Mouse (Mus musculus) gastrocnemius, adult 2 months (tissue): Measurements from ENCODE around the gene Mettl2. TPM values are rescaled to one million over a fixed set of nuclear protein-coding genes. Genes with fewer than 3 reads are reported as not detected.

ENCODE experiments used
- DNase-seq: peaks from one replicate; pipeline ENCODE4 v3.0.0; 2022
- H3K27ac ChIP-seq: fragments of 200-600 bp; 2 replicates; pipeline ENCODE4 v1.8.1; 2022; ENCODE audit warnings: mild to moderate bottlenecking
- H3K4me3 ChIP-seq: fragments of 200-600 bp; 2 replicates; pipeline ENCODE4 v1.8.1; 2022; ENCODE audit warnings: mild to moderate bottlenecking, moderate library complexity
- CTCF ChIP-seq: fragments of 200-600 bp; IDR thresholded peaks from 2 replicates; pipeline ENCODE4 v1.8.1; 2022; ENCODE audit warnings: antibody characterized with exemption, mild to moderate bottlenecking, moderate library complexity
- intact Hi-C: fragments of 180-260 bp; cut with DNase I; formaldehyde crosslinking; loops from one replicate; pipeline ENCODE4 v1.15.1; 2025
- total RNA-seq, 2 experiments: library from RNA; stranded (reverse); gene quantifications; 2 replicates each; pipeline ENCODE4 v1.2.3; 2021

Gene Mettl2
- total RNA-seq, 2 experiments from 2014 or later: 7.8 to 8.4 TPM

DNA sequence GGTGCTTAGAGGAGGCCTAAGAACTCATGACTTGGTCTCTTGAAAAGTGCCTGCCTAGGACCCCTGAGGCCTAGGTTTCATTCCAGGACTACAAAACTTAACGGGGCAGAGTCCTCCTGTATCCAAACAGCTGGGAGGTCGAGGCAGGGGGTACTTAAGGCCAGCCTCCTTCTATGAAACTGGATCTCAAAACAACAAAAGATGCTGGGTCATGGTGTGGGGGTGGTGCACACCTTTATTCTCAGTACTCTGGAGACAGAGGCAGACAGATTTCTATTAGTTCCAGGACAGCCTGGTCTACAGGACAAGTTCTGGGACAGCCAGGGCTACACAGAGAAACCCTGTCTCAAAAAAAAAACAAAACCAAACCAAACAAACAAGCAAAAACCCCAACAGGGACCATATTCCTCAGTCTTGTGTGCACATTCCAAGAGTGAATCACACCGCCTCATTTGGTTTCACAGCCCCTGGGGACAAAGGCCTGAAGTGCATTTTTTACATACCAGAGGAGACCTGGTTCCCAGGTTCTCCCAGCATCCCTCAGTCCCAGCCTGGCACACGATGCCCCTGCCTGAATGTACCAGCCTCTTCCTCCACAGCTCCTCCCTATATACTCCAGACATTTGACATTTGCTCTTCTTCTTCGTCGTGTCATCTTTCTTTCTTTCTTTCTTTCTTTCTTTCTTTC, 33.6 kb downstream of the Mettl2 start:
- no peak for DNase-seq
- intact Hi-C loops: no loop called here
- no peak for TF ChIP-seq CTCF
- Histone ChIP-seq H3K4me3 (no peak overlapping the region), H3K27ac (no peak overlapping the region)

- TF ChIP-seq CTCF: no peak
- intact Hi-C loops: no loop called here
These were observed 35.2 kb downstream of the Mettl2 start for GRCm38 (mm10) chr11:105161411-105161810.

DNA sequence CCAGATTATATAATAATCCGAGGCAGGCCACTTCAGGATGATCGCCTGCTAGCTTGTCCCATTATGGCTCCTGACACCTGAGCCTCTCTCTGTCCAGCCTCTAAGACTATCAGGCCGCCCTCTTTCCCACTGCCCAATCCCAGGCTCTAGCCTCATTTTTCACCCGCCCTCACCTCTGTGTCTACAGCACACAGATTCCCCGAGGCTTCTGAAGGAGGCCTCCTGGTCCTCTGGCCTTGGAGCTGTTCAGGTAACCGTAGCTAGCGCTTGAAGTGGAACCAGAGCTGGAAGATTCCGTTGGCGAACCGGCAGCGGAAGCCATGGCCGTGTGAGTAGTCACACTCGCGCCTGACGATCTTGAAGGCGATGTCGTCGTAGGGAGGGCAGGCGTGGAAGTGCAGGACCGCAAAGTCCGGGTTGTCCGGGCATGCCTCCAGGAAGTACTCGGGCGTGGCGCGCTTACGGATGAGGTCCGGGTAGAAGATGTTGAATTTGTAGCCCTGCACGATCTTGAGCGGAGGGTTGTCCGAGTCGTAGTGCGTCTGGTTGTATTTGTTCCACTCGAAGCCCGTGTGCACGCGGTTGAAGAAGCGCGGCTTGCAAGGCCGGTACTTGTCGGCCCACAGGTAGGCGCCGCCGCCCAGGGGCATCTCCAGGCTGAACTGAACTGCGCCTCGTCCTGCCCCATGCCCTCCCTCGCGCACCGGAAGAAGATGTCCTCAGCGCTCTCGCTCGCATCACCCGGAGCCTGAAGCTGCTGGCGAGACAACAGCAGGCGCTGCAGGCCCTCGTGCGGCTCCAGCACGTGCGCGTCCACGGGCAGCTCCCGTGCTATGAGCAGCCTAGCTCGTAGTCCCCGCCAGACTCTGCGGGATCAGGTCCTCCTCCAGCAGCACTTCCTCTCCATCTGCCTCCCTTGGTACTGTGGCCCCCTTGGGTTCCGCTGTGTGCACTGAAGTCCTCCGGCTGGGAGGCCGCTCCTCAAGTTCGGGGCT, 38.6 kb downstream of the Mettl2 start:
- H3K4me3 ChIP-seq: no peak overlapping the region
- no peak overlapping the region for H3K27ac ChIP-seq
- DNase-seq: no peak
- no peak for TF ChIP-seq CTCF
- intact Hi-C loops: no loop called here

More at GRCm38 (mm10) chr11:105161411-105161810, 35.2 kb downstream of the Mettl2 start:
- H3K27ac ChIP-seq: no peak overlapping the region
- no peak for DNase-seq
- no peak overlapping the region for H3K4me3 ChIP-seq

DNA sequence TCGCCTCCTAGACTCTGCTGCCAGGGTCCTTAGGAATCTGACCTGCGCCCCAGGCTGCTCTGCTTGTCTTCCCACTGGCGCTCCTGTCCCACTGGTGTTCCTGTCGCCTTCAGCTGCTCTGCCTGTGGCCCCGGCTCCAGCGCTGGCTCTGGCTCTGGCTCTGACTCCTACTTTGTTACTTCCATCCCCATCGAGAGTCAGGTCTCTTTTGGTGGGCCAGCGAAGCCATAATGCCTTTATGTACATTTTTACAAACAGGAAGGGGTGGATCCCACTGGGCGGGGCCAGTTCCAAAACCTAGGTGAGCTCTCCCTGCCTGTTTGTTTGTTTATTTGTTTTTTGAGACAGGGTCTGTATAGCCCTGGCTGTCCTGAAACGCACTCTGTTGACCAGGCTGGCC, 40.6 kb downstream of the Mettl2 start:
- no peak for DNase-seq
- H3K27ac ChIP-seq: no peak overlapping the region
- no peak for TF ChIP-seq CTCF
- intact Hi-C loops: no loop called here
- H3K4me3 ChIP-seq: no peak overlapping the region

DNA sequence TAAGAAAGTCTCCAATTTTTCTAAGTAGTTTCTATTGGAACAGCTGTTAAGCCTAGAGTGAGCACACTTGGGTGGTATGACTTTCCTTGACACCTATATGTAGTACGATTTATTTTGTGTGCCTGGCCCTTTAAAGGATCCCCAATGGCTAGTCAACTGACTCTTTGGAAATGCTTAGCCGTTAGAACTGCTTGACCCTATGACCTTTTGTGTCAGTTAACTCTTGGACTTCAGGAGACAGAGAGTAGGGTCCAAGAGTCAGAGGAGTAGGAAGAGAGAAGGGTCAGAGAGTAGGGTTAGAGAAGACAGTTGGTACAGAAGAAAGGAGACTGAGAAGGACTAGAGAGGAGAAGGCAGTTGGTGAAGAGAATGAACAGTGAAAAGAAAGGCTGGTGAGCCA, 52.3 kb downstream of the Mettl2 start, which contains the start of gene Tlk2:
TSS of gene Tlk2 (plus strand) at position 292 of the 400 bp plus-strand sequence.
- H3K27ac ChIP-seq: peak within 1 kb of the TSS; percentile 98
- intact Hi-C loops: no loop called here
- no peak for TF ChIP-seq CTCF
- no peak for DNase-seq
- H3K4me3 ChIP-seq: peak within 1 kb of the TSS; percentile 97

GRCm38 (mm10) chr11:105179523-105179922, 53.3 kb downstream of the Mettl2 start:
- Histone ChIP-seq H3K27ac (peak overlapping the region; percentile 98), H3K4me3 (peak overlapping the region; percentile 97)
- intact Hi-C loops: no loop called here
- no peak for TF ChIP-seq CTCF
- peak; percentile 39 for DNase-seq

DNA sequence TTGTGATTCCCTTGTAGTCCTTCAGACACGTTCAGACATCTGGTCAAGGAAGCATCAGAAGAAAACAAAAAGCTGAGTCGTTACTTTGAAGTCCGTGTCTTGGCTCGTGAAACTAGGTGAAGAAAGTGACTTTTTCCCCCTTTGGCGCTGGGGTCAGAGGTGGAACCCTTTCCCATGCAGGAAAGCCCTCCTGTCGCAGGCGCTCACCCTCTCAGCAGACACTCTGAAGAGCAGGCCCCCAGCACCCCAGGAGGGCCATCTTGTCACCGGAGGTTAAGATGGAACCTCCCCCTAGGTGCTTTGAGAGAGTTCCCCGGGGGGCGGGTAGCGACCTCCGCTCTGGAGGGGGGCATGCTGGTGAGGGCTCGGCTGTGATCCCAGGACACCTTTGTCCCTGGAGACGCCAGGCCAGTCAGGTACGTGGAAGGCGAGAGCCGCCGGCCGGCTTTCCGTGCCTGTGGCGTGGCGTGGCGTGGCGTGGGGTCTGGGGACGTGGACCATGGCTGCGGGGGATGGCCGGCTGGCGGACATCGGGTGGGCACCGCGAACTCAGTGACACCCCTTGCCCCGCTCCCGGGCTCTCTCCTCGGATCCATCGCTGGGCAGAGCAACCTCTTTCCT, 54.4 kb downstream of the Mettl2 start:
- intact Hi-C loops: loop anchor here (5.0 kb wide), 1 partner anchor 53 kb away; the partner anchor contains the start of gene Mettl2
- TF ChIP-seq CTCF: no peak
- H3K4me3 ChIP-seq: peak overlapping the region; percentile 97

GRCm38 (mm10) chr11:105181126-105181637, 55.0 kb downstream of the Mettl2 start:
- intact Hi-C loops: loop anchor here (5.0 kb wide), 1 partner anchor 54 kb away; the partner anchor contains the start of gene Mettl2

More for the DNA sequence above, 54.4 kb downstream of the Mettl2 start:
- H3K27ac ChIP-seq: peak overlapping the region; percentile 98
- peak; percentile 67 for DNase-seq

GRCm38 (mm10) chr11:105181689-105182460, 55.6 kb downstream of the Mettl2 start:
- peak; percentile 10; the same call in 1 of the 2 replicates for TF ChIP-seq CTCF
- Histone ChIP-seq H3K4me3 (peak overlapping the region; percentile 97), H3K27ac (peak overlapping the region; percentile 98)
- intact Hi-C loops: loop anchor here (5.0 kb wide), 1 partner anchor 55 kb away; the partner anchor contains the start of gene Mettl2
- peak; percentile 69 for DNase-seq

More at GRCm38 (mm10) chr11:105181126-105181637, 55.0 kb downstream of the Mettl2 start:
- Histone ChIP-seq H3K4me3 (peak overlapping the region; percentile 97), H3K27ac (peak overlapping the region; percentile 98)
- TF ChIP-seq CTCF: no peak
- peak; percentile 96 for DNase-seq

DNA sequence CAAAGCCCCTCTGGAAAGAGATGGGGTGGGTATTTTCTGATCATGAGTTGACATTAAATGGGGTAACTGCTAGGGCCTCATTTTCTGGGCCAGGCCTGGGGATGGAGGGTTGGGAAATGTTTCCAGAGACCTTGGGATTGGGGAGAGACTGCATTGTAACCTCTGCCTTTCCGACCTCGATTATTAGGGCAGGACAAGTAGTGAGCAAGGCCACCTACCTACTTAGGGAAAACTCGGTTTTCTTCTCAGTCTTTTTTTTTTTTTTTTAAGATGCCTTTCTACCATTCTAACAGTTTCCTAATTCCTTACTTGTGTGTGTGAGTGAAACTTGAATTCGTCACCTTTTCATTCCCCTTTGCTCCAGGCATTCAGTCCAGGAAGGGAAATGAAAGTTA, 56.2 kb downstream of the Mettl2 start:
- H3K27ac ChIP-seq: peak overlapping the region; percentile 98
- TF ChIP-seq CTCF: no peak
- H3K4me3 ChIP-seq: peak overlapping the region; percentile 97
- intact Hi-C loops: loop anchor here (5.0 kb wide), 1 partner anchor 55 kb away; the partner anchor contains the start of gene Mettl2
- no peak for DNase-seq

DNA sequence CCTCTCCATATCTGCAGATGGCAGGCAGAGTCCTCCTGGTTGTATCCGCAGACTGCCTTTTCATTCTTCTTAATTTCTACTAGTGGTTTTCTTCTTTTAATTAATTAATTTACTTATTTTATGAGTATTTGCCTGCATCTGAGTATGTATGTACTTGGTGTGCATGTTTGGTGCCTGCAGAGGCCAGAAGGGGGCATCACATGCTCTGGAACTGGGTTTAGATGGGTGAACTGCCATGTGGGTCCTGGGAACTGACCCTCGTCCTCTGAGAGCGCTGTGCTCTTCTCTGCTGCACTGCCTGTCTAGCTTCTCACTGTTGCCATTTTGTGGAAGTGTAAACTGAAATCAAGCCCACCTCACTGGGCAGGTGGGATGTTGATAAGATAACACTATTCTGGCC, 58.5 kb downstream of the Mettl2 start:
- peak; percentile 38 for TF ChIP-seq CTCF
- intact Hi-C loops: loop anchor here (5.0 kb wide), 1 partner anchor 57 kb away; the partner anchor contains the start of gene Mettl2
- Histone ChIP-seq H3K4me3 (no peak overlapping the region), H3K27ac (no peak overlapping the region)
- no peak for DNase-seq

Other genes starting within 250 kb of the Mettl2 start
- gene Efcab3, start 62.8 kb upstream of the Mettl2 start, total RNA-seq: not detected
- gene Gm10842, start 20.5 kb downstream of the Mettl2 start, total RNA-seq: not detected
- gene Tlk2, start 52.4 kb downstream of the Mettl2 start, total RNA-seq: 10 to 100 TPM; 42.1 to 44.7 TPM
- 10 to 100 TPM in 1 of 2 experiments, 1 to 10 TPM in 1; 5.9 to 17.6 TPM for gene Mrc2, start 166.2 kb downstream of the Mettl2 start, total RNA-seq